Mouse (Mus musculus) embryonic stem cell, embryonic (primary cell): ENCODE measurements around the gene Efna2.

ENCODE experiments used
- CTCF ChIA-PET, 4 experiments: fragments of 300-600 bp in 2 of 4; fragments of 350-600 bp in 2 of 4; sonication (Branson Sonifier 250); formaldehyde crosslinking; loops; one replicate each; lab custom pipeline; 2022; ENCODE audit warnings: inconsistent platforms in 2 of 4; lab: Charles Lee
- POLR2A ChIA-PET, 4 experiments: fragments of 300-600 bp in 2 of 4; fragments of 350-600 bp in 2 of 4; sonication (Branson Sonifier 250); formaldehyde crosslinking; loops; one replicate each; lab custom pipeline; 2022; ENCODE audit warnings: antibody characterized with exemption in 4 of 4, inconsistent platforms in 1 of 4; lab: Charles Lee

The Efna2 gene

DNA sequence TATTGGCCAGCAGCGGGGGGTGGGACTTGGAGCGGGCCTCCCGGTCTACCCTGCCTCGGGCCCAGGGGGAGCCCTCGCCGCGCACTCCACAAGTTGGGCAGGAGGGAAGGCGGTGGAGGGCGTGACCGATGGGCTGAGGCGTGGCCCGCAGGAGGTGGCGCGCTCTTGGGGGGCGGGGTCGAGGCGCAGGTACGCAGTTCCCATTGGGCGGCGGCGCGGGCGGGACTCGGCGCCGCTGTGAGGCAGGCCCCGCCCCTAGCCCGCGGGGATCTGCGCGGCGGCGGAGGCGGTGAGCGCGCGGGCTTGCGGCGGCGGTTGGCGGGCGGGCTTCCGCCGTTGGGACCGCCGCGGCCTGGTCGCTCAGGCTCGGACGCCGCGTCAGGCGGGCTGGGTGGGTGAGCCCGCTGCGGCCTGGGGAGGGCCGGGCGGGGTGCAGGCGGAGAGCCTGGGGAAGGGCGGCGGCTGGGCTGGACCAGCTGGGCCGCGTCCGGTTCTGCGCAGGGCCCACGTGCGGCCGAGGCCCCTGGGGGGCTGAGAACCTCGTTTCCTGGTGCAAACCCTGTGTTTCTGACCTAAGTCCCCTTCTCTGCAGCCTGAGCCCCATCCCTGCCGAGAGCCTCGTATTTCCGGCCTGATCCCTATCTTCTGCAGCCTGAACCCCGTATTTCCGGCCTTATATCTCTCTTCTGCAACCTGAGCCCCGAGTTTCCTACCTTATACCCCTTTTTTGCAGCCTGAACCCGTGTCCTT is 47.3 kb downstream of the Efna2 start, which contains the start of gene Mum1:
Gene Mum1, plus strand, starts transcription at position 19 of the 750 bp plus-strand sequence.
- CTCF ChIA-PET = interaction anchor here (0.5 to 1.7 kb wide), 81 partner anchors 9 to 1962 kb away, joined by 3 to 20 read pairs (median 4); partner anchors contain the start of genes Pcsk4 (in 2 of the 4), Reep6 (in 2 of the 4), 1600002K03Rik (in 1 of the 4) and Abhd17a (in 1 of the 4)

DNA sequence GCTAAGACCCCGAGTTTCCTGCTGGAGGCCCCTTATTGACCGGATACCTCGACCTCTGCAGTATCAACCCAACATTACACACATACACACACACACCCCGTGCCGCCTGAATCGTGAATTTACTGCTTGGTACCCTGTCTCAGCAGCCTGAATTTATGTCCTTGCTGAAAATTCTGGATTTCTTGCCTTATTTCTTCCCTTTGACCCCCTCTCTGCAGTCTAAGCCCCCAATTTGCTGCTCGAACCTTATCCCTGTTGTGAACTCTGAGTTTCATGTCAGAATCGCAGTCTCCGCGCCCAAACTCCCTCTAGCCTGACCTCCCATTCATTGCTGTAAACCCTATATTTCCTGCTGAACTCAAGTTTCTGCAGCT is 47.9 kb downstream of the Efna2 start:
- ChIA-PET CTCF (interaction anchor here in 3 of 4 experiments (0.6 to 1.6 kb wide), 7 partner anchors 8 to 78 kb away, joined by 4 to 15 read pairs (median 7); no protein-coding TSS in a partner anchor), POLR2A (interaction anchor here (0.9 to 2.1 kb wide), 11 partner anchors 12 to 67 kb away, joined by 3 to 21 read pairs (median 7); partner anchors contain the start of genes 1600002K03Rik (in 1 of the 4), Dazap1 (in 1 of the 4), Efna2 (in 1 of the 4) and Gamt (in 1 of the 4))

More for the DNA sequence above, 47.3 kb downstream of the Efna2 start, which contains the start of gene Mum1:
- POLR2A ChIA-PET = interaction anchor here (0.5 to 2.1 kb wide), 109 partner anchors 8 to 703 kb away, joined by 3 to 33 read pairs (median 4); partner anchors contain the start of genes Gamt (in 3 of the 4), Rps15 (in 3 of the 4), 1600002K03Rik (in 2 of the 4) and Apc2 (in 2 of the 4)

DNA sequence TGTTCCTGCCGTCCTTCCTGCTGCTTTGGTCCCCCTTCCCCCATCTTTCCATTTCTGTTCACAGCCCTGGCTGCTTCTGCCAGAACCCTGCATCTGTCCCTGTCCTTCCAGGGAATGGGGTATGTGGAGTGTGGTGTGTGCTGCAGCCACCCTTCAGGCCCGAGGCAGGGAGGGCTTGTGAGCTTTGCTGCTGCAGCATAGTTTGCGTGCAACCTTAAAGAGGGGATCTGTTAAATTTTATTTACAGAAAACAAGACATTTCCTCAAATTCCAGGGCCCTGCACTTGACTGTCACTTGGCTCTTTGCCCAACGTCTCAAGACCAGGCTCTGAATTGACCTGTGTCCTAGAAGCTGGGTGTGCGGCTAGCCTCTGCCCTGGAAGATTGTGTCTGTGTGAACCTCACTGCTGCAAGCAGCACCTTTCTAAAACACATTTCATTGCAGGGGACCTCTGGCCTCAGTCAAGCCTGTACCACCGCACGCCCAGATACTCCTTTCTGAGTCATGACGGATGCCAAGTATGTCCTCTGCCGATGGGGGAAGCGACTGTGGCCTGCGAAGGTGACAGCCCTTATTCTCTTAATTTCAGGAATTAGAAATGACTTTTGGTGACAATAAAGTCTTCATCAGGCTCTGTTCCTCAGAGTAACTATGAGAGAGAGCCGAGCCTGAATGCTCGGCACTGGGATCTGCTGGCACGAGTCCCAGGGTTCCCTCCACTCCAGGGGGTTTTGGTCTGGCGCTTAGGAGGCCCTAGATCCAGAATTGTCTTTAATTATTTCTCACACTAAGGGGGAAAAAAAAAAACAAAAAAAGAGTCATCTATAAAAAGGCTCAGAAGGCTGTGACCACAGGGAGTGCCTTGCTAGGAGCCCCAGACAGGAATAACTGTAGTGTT is 48.8 kb downstream of the Efna2 start:
- ChIA-PET CTCF (interaction anchor here in 1 of 4 experiments (0.7 kb wide), 1 partner anchor 40 kb away, joined by 3 read pairs; no protein-coding TSS in a partner anchor), POLR2A (interaction anchor here in 2 of 4 experiments (0.7 to 1.5 kb wide), 3 partner anchors 13 to 514 kb away, joined by 3 to 4 read pairs (median 3); partner anchors contain the start of gene Ap3d1 (in 1 of the 2))

DNA sequence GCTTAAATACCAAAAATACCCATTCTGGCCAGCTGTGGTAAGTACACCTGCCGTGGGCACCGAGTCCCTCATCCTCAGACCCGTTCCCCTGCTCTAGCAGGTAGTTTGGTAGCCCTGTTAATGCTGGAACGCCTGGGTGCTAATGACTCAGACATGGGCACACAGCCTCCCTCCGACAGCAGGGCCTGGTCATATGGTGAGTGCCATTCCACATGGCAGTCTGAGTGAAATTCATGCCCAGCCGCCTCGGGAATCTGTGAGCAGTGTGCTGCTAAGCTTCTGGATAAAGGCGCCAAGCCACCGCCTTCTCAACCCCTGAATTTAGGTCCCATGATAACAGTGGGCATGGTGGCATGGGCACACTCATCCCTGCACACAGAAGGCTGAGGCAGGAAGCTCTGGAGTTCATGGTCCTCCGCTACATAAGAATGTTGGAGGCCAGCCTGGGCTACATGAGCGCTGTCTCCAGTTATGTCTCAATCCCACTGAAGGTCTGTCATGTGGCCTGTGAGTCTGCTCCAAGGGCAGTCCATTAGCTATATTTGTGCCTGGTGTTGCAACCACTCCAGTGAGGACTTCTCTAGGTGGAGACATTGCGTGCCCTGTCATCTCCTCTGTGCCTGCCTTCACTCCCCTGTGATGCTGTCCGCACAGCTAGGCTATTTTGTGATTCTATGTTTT is 57.0 kb downstream of the Efna2 start:
- CTCF ChIA-PET = interaction anchor here in 2 of 4 experiments (1.4 to 2.2 kb wide), 2 partner anchors 9 to 10 kb away, joined by 4 to 9 read pairs; partner anchors contain the start of gene Mum1 (in 1 of the 2)
- POLR2A ChIA-PET = interaction anchor here in 2 of 4 experiments (1.1 to 3.0 kb wide), 6 partner anchors 10 to 69 kb away, joined by 3 to 13 read pairs (median 4); partner anchors contain the start of genes Mum1 (in 2 of the 2), Dazap1 (in 1 of the 2), Gamt (in 1 of the 2) and Ndufs7 (in 1 of the 2)

DNA sequence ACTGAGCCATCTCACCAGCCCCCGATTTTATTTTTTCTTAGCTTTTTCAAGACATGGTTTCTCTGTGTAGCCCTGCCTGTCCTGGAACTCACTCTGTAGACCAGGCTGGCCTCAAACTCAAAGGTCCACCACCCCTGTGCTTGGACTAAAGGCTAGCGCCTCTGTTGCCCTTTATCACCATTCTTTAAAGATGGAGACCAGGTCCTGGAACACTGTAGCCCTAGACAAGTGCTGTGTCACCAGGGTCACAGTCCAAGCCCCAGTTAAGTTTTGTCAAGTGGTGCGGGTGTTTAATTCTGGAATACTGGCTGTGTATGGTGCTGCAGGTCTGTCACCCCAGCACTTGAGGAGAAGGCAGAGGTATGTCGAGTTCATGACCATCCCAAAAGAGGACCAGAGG is 57.7 kb downstream of the Efna2 start:
- ChIA-PET CTCF (no interaction called here), POLR2A (interaction anchor here in 2 of 4 experiments (0.8 to 3.0 kb wide), 6 partner anchors 11 to 69 kb away, joined by 3 to 13 read pairs (median 4); partner anchors contain the start of genes Mum1 (in 2 of the 2), Dazap1 (in 1 of the 2) and Gamt (in 1 of the 2))

DNA sequence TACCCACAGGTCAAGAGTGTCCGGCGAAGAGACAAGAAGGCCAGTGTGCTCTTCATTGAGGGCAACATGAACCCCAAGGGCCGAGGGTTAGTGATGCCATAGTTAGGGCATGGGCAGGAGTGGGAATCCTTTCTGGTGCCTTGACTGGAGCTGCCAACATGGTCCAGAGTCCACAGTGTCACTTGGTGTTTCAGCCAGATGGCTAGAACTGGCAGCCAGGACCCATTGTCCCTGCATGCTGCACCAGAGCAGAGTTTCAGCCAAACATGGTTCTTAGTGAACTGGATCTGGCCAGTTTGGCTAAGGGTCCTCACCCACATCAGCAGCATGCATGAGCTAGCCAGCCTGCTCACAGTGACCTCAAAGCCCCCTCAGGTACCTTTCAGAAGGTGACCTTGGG is 59.0 kb downstream of the Efna2 start:
- ChIA-PET CTCF (no interaction called here), POLR2A (interaction anchor here in 3 of 4 experiments (0.5 to 1.5 kb wide), 7 partner anchors 12 to 71 kb away, joined by 3 to 5 read pairs (median 3); partner anchors contain the start of gene Mum1 (in 1 of the 3))
